Mouse (Mus musculus) cerebral cortex, adult 2 months (tissue): ENCODE measurements around the gene Erbin.

Experiments used
- WGBS: fragments of 180-500 bp; shearing (Covaris S2); methylation state at CpG from one replicate; pipeline ENCODE4 v1.1.7; 2018; 5-methylcytosine and 5-hydroxymethylcytosine counted together

The Erbin gene

GRCm38 (mm10) chr13:103920261-103920932 lies at the start of gene Erbin:
Erbin (minus strand) TSS chr13:103920514.
- under 1% methylated on average over 88 of the region's 93 CpGs for WGBS

GRCm38 (mm10) chr13:103969912-103970311 lies 49.6 kb upstream of the Erbin start:
- 56% methylated on average over 6 of the region's 6 CpGs for WGBS

GRCm38 (mm10) chr13:103967987-103968386 lies 47.7 kb upstream of the Erbin start:
- WGBS: 98% methylated on average over 9 of the region's 9 CpGs

- 82% methylated on average over 8 of the region's 8 CpGs for WGBS
Measured at GRCm38 (mm10) chr13:103966696-103967215, 46.4 kb upstream of the Erbin start.

- 92% methylated on average over 2 of the region's 2 CpGs for WGBS
Measured at GRCm38 (mm10) chr13:103965187-103965586, 44.9 kb upstream of the Erbin start.

- 67% methylated on average over 2 of the region's 2 CpGs for WGBS
Measured at GRCm38 (mm10) chr13:103963094-103963493, 42.8 kb upstream of the Erbin start.

GRCm38 (mm10) chr13:103959841-103960240 lies 39.5 kb upstream of the Erbin start:
- 75% methylated on average over 5 of the region's 5 CpGs for WGBS

GRCm38 (mm10) chr13:103958607-103959123 lies 38.4 kb upstream of the Erbin start:
- 39% methylated on average over 9 of the region's 9 CpGs for WGBS

GRCm38 (mm10) chr13:103957175-103957940 lies 37.0 kb upstream of the Erbin start:
- WGBS: 69% methylated on average over 8 of the region's 8 CpGs

GRCm38 (mm10) chr13:103955652-103956051 lies 35.3 kb upstream of the Erbin start:
- WGBS: 74% methylated on average over 2 of the region's 2 CpGs

GRCm38 (mm10) chr13:103951393-103951792 lies 31.1 kb upstream of the Erbin start:
- 83% methylated on average over 7 of the region's 7 CpGs for WGBS

GRCm38 (mm10) chr13:103940796-103941195 lies 20.5 kb upstream of the Erbin start:
- WGBS: 84% methylated on average over 2 of the region's 2 CpGs

- WGBS: 46% methylated on average over 6 of the region's 6 CpGs
Measured at GRCm38 (mm10) chr13:103924586-103924985, 4.3 kb upstream of the Erbin start.

GRCm38 (mm10) chr13:103923402-103924065 lies 3.2 kb upstream of the Erbin start:
- 76% methylated on average over 6 of the region's 6 CpGs for WGBS

GRCm38 (mm10) chr13:103921831-103922380 lies 1.6 kb upstream of the Erbin start:
- 14% methylated on average over 11 of the region's 11 CpGs for WGBS

GRCm38 (mm10) chr13:103920933-103921830 lies 868 bp upstream of the Erbin start:
- 1% methylated on average over 115 of the region's 125 CpGs for WGBS

GRCm38 (mm10) chr13:103919956-103920260 lies 406 bp downstream of the Erbin start:
- WGBS: under 1% methylated on average over 20 of the region's 20 CpGs

- 4% methylated on average over 32 of the region's 32 CpGs for WGBS
Measured at GRCm38 (mm10) chr13:103919234-103919955, 919 bp downstream of the Erbin start.

GRCm38 (mm10) chr13:103918432-103918831 lies 1.9 kb downstream of the Erbin start:
- WGBS: 42% methylated on average over 3 of the region's 3 CpGs

GRCm38 (mm10) chr13:103914114-103914736 lies 6.1 kb downstream of the Erbin start:
- 62% methylated on average over 4 of the region's 4 CpGs for WGBS
